Mouse (Mus musculus) hindbrain, embryonic 15.5 days (tissue): ENCODE measurements around the gene Scp2. TPM values are rescaled to one million over a fixed set of nuclear protein-coding genes. Genes with fewer than 3 reads are reported as not detected.
"Not testable (repeated sequence)": the region's sequence is repeated elsewhere in the genome, so short reads cannot be mapped to it uniquely, and the experiment has no call there.

Source experiments
- ATAC-seq: fragments of 200-750 bp; cut with Nextera tagmentation; 2 replicates; pipeline ENCODE4 v1.8.0; 2017; ENCODE audit warnings: low read depth, moderate number of reproducible peaks, moderate TSS enrichment; ENCODE audit not compliant: low FRiP score
- H3K27ac ChIP-seq: fragments of 300-500 bp; sonication (generic); replicated peaks from 2 replicates; pipeline ENCODE4 v1.5.1; 2015; ENCODE audit warnings: mild to moderate bottlenecking, inconsistent platforms
- H3K27me3 ChIP-seq: fragments of 300-500 bp; sonication (generic); 2 replicates; pipeline ENCODE4 v1.6.1; 2015; ENCODE audit warnings: control low read depth, inconsistent platforms
- H3K36me3 ChIP-seq: fragments of 300-500 bp; sonication (generic); 2 replicates; pipeline ENCODE4 v1.6.1; 2015; ENCODE audit warnings: control low read depth, inconsistent platforms
- H3K4me1 ChIP-seq: fragments of 300-500 bp; sonication (generic); replicated peaks from 2 replicates; pipeline ENCODE4 v1.6.1; 2015; ENCODE audit warnings: control low read depth, inconsistent platforms
- H3K4me2 ChIP-seq: fragments of 300-500 bp; sonication (generic); 2 replicates; pipeline ENCODE4 v1.6.1; 2015; ENCODE audit warnings: moderate library complexity, mild to moderate bottlenecking, inconsistent platforms
- H3K4me3 ChIP-seq: fragments of 300-500 bp; sonication (generic); 2 replicates; pipeline ENCODE4 v1.5.1; 2015; ENCODE audit warnings: mild to moderate bottlenecking, inconsistent platforms
- H3K9ac ChIP-seq: fragments of 300-500 bp; sonication (generic); 2 replicates; pipeline ENCODE4 v1.6.1; 2015; ENCODE audit warnings: inconsistent platforms
- H3K9me3 ChIP-seq: fragments of 300-500 bp; sonication (generic); 2 replicates; pipeline ENCODE4 v1.6.1; 2016; ENCODE audit warnings: control low read depth, inconsistent platforms
- WGBS: fragments of 180-500 bp; shearing (Covaris S2); methylation state at CpG from one replicate; pipeline ENCODE4 v1.1.7; 2015; 5-methylcytosine and 5-hydroxymethylcytosine counted together
- polyA plus RNA-seq: library from polyadenylated mRNA; unstranded; fragments of >200 nt; fragmentation: Nextera tagmentation; extraction: Ambion mirVana; gene quantifications from 2 replicates; pipeline ENCODE4 v1.2.1, GENCODE M21; 2015

The Scp2 gene
- 218 and 220 TPM in 2 replicates for polyA plus RNA-seq

DNA sequence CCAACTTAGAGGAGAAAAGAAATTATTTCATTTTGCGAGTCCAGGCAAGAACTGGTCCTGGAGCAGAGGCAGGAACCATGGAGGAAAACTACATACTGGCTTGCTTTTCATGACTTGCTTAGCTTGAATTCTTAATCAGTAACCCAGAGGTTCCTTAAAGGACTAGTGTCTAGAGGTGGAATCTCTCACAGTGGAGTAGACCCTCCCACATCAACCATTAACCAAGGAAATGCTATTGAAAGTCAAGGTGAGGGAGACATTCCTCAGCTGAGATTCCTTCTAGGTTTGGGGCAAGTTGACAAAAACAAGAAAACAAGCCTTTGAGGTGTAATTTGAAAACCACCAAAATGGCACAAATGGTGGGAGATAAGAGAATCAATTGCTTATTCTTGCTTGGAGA is at the start of gene Scp2:
TSS of gene Scp2 (minus strand) at position 119 of the 400 bp plus-strand sequence.
- Histone ChIP-seq H3K9ac (no peak within 1 kb of the TSS), H3K4me1 (no peaks in the 10 kb centered on the region), H3K27ac (no peak within 1 kb of the TSS), H3K4me3 (no peak within 1 kb of the TSS), H3K4me2 (no peak within 1 kb of the TSS), H3K27me3 (no peaks in the 10 kb centered on the region), H3K36me3 (no peaks in the 10 kb centered on the region), H3K9me3 (no peaks in the 10 kb centered on the region)
- 86% methylated on average over 1 of the region's 1 CpGs for WGBS
- no peak for ATAC-seq

- H3K27ac ChIP-seq, result no peak overlapping the region; the same call in 1 of the 2 replicates
- no peaks in the 10 kb centered on the region for H3K9me3 ChIP-seq
- H3K9ac ChIP-seq, result no peak overlapping the region
- no peaks in the 10 kb centered on the region for H3K36me3 ChIP-seq
- 64% methylated on average over 2 of the region's 2 CpGs for WGBS
- ATAC-seq, result no peak
- H3K27me3 ChIP-seq, result no peaks in the 10 kb centered on the region
- H3K4me3 ChIP-seq, result peak overlapping the region; percentile 19
- H3K4me2 ChIP-seq, result peak overlapping the region; percentile 30
- no peaks in the 10 kb centered on the region for H3K4me1 ChIP-seq
Measured at GRCm38 (mm10) chr4:108192821-108193323, 48.1 kb upstream of the Scp2 start.

- no peak for ATAC-seq
Measured at GRCm38 (mm10) chr4:108182278-108182677, 37.5 kb upstream of the Scp2 start.

DNA sequence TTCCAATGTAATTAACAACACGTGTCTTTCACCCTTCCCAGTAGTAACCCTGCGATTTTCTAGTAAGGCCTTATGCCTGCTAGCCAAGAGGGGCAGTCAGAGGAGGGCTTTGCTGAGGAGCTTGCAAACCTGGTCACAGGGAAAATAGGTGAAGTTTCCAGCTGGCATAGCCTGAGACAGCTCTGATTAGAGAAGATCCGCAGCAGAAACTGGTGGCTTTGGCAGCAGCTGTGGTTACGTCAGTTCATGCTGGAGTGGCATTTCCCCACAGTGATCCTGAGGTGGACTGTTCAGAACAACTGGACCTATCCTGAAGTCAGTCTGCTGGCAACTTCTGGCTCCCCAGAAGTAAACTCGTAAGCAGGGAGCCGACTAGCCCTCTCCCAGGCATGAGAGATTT is 23.3 kb upstream of the Scp2 start:
- H3K4me1 ChIP-seq, result peaks cover 11% of the 10 kb centered on the region
- H3K27ac ChIP-seq, result no peak overlapping the region
- WGBS, result 86% methylated on average over 6 of the region's 6 CpGs
- H3K4me3 ChIP-seq, result no peak overlapping the region
- H3K9ac ChIP-seq, result no peak overlapping the region
- no peak overlapping the region for H3K4me2 ChIP-seq
- H3K36me3 ChIP-seq, result no peaks in the 10 kb centered on the region
- H3K9me3 ChIP-seq, result no peaks in the 10 kb centered on the region
- ATAC-seq, result no peak
- no peaks in the 10 kb centered on the region; the same call in none of the 2 replicates for H3K27me3 ChIP-seq

More at GRCm38 (mm10) chr4:108182278-108182677, 37.5 kb upstream of the Scp2 start:
- no peak overlapping the region for H3K27ac ChIP-seq
- H3K36me3 ChIP-seq, result no peaks in the 10 kb centered on the region
- WGBS, result 57% methylated on average over 1 of the region's 1 CpGs
- H3K9ac ChIP-seq, result no peak overlapping the region
- H3K4me1 ChIP-seq, result no peaks in the 10 kb centered on the region
- no peak overlapping the region for H3K4me2 ChIP-seq
- H3K27me3 ChIP-seq, result no peaks in the 10 kb centered on the region
- no peak overlapping the region for H3K4me3 ChIP-seq
- H3K9me3 ChIP-seq, result no peaks in the 10 kb centered on the region

DNA sequence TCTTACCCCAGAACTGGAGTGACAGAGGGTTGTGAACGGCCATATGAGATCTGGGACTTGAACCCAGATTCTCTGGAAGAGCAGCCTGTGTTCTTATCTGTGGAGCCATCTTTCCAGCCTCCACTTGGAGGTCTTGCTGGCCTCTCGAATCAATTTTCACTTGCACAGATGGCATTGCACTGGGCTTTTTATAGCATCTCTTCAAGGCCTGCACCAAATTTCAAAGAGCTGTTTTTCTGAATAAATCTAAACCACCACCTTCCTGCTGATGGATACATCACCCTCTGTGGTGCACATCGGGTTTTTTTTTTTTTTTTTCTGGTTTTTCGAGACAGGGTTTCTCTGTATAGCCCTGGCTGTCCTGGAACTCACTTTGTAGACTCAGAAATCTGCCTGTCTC is 22.1 kb upstream of the Scp2 start:
- Histone ChIP-seq H3K4me2 (no peak overlapping the region), H3K4me1 (peaks cover 11% of the 10 kb centered on the region), H3K9ac (no peak overlapping the region), H3K27me3 (no peaks in the 10 kb centered on the region; the same call in none of the 2 replicates), H3K36me3 (no peaks in the 10 kb centered on the region), H3K4me3 (no peak overlapping the region), H3K9me3 (no peaks in the 10 kb centered on the region), H3K27ac (no peak overlapping the region)
- 90% methylated on average over 4 of the region's 4 CpGs for WGBS
- no peak for ATAC-seq

DNA sequence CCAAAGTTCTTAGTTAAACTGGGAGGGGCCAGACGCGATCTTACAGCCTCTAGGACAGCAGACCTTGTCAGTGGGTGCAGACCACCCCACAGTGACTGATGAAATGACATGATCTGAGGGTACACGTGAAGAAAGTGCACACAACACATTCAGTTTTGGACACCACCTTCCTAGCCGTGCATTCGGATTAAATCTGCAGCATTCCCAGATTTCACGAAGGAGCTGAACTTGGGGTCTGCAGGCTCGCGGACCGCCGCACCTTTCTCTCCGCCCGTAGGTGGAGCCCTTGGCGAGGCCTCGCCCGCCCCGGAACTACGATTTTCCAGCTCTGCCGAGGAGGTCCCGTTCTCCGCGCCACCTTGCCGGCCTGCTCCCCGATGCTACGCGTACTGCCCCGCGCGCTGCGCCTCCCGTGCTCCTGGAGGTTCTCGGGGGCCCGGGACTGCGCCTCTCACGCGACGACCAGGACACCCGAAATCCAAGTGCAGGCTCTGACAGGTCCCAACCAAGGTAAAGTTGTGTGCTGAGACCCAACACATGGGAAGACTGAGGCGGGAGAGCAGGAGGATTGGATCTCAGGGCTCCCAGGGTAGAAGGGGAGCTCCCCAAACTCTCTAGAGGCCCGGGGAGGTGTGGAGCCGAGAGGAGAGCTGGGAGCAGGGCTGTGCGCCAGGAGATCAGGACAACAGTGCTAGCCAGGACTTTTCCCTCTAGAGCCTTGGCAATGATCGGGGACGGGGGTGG is 20.5 kb upstream of the Scp2 start, which contains the start of gene Echdc2:
TSS of gene Echdc2 (plus strand) at position 286 of the 744 bp plus-strand sequence.
- H3K9ac ChIP-seq, result peak within 1 kb of the TSS; percentile 66
- no peaks in the 10 kb centered on the region for H3K9me3 ChIP-seq
- H3K4me2 ChIP-seq, result peak within 1 kb of the TSS; percentile 99
- peak; percentile 54; the same call in 1 of the 2 replicates for ATAC-seq
- peak within 1 kb of the TSS; percentile 70 for H3K4me3 ChIP-seq
- WGBS, result 2% methylated on average over 43 of the region's 43 CpGs
- H3K36me3 ChIP-seq, result no peaks in the 10 kb centered on the region
- H3K4me1 ChIP-seq, result peaks cover 11% of the 10 kb centered on the region
- H3K27me3 ChIP-seq, result no peaks in the 10 kb centered on the region; the same call in none of the 2 replicates
- H3K27ac ChIP-seq, result no peak within 1 kb of the TSS

DNA sequence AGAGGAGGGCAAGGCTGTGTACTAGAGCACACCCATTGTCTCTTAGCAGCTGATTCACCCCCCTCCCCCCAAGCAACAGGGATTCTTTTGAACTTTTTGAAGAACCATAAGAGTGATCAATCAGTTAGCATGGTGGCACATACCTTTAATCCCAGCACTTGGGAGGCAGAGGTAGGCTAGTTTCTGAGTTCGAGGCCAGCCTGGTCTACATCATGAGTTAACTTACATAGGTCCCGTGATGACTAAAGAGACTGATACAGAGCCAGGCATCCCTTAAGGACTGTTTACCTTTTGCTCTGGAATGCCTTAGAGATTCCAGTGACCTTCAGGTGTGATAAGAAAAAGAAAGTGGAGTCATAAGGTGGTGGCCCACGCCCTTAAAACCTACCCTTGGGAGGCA is 18.5 kb upstream of the Scp2 start:
- ATAC-seq, result no peak
- no peak overlapping the region for H3K4me2 ChIP-seq
- 92% methylated on average over 3 of the region's 3 CpGs for WGBS
- H3K9me3 ChIP-seq, result no peaks in the 10 kb centered on the region
- no peak overlapping the region for H3K9ac ChIP-seq
- no peaks in the 10 kb centered on the region; the same call in none of the 2 replicates for H3K27me3 ChIP-seq
- no peak overlapping the region for H3K27ac ChIP-seq
- no peaks in the 10 kb centered on the region for H3K36me3 ChIP-seq
- peaks cover 11% of the 10 kb centered on the region for H3K4me1 ChIP-seq
- no peak overlapping the region for H3K4me3 ChIP-seq

DNA sequence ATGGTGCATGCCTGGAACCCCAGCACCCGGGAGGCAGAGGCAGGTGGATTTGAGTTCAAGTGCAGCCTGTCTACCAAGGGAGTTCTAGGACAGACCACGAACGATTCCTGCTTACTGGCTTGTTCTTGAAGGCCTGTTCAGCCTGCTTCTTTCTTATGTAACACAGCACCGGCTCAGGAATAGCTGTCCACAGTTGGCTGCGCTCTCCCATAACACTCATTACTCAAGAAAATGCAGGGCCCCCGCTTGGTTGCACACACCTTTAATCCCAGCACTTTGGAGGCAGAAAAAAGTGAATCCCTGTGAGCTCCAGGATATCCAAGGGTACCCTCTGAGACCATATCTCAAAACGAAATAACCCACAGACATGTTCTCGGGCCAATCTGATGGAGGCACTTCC is 17.1 kb upstream of the Scp2 start:
- no peak overlapping the region for H3K9ac ChIP-seq
- H3K27me3 ChIP-seq, result no peaks in the 10 kb centered on the region; the same call in none of the 2 replicates
- no peak overlapping the region for H3K27ac ChIP-seq
- H3K4me2 ChIP-seq, result no peak overlapping the region
- H3K4me1 ChIP-seq, result peaks cover 11% of the 10 kb centered on the region
- no peak overlapping the region for H3K4me3 ChIP-seq
- 90% methylated on average over 8 of the region's 8 CpGs for WGBS
- no peaks in the 10 kb centered on the region for H3K9me3 ChIP-seq
- H3K36me3 ChIP-seq, result no peaks in the 10 kb centered on the region
- ATAC-seq, result no peak

- not testable (repeated sequence) for H3K4me3 ChIP-seq, H3K36me3 ChIP-seq, H3K27me3 ChIP-seq, H3K9me3 ChIP-seq, H3K9ac ChIP-seq, H3K27ac ChIP-seq, ATAC-seq, H3K4me2 ChIP-seq, H3K4me1 ChIP-seq
- WGBS, result 87% methylated on average over 1 of the region's 1 CpGs
Measured at GRCm38 (mm10) chr4:108155141-108155540, 10.3 kb upstream of the Scp2 start.

GRCm38 (mm10) chr4:108145554-108145953 is 756 bp upstream of the Scp2 start:
- not testable (repeated sequence) for H3K27ac ChIP-seq, H3K9me3 ChIP-seq, H3K4me2 ChIP-seq, ATAC-seq, H3K9ac ChIP-seq, H3K27me3 ChIP-seq, H3K36me3 ChIP-seq, H3K4me1 ChIP-seq, H3K4me3 ChIP-seq
- 41% methylated on average over 3 of the region's 3 CpGs for WGBS

DNA sequence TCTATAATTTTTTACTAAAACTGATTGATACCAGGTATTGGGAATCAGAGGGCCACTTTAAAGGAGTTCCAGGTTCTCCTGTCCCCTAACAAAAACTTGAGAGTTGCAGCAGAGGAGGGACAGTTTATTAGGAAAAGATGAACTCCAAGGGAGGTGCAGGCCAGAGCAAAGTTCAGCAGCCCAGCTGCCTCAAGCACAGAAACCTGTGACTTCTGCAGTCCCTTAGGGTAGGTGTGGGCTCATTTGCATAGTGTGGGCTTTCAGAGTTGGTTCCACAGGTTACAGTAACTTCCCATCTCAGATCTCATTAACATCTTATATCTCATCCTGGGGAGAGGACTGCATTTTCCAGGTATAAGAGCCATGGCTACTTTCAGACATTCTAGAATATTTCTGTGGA is 1.0 kb downstream of the Scp2 start:
- Histone ChIP-seq H3K27ac (no peak overlapping the region), H3K4me3 (no peak overlapping the region), H3K4me1 (no peaks in the 10 kb centered on the region), H3K27me3 (no peaks in the 10 kb centered on the region), H3K36me3 (no peaks in the 10 kb centered on the region), H3K9me3 (no peaks in the 10 kb centered on the region), H3K4me2 (no peak overlapping the region), H3K9ac (no peak overlapping the region)
- ATAC-seq, result no peak

- not testable (repeated sequence) for H3K27ac ChIP-seq, H3K4me1 ChIP-seq, H3K36me3 ChIP-seq, H3K27me3 ChIP-seq, H3K4me3 ChIP-seq, H3K9me3 ChIP-seq, H3K4me2 ChIP-seq, ATAC-seq, H3K9ac ChIP-seq
- WGBS, result 90% methylated on average over 2 of the region's 2 CpGs
Measured at GRCm38 (mm10) chr4:108143178-108143577, 1.6 kb downstream of the Scp2 start.
